Mouse (Mus musculus): ENCODE results near the gene Oprm1.

Gene Oprm1

GRCm38 (mm10) chr10:7049901-7050300, 291.6 kb downstream of the Oprm1 start:
- DNase-seq = no peak

- DNase-seq = no peak
Observed at GRCm38 (mm10) chr10:7052315-7053017, 294.2 kb downstream of the Oprm1 start, which contains the start of gene Ipcef1. Gene Ipcef1, minus strand, starts transcription at chr10:7052478.

- no peak for DNase-seq
Observed at GRCm38 (mm10) chr10:7054560-7055205, 296.4 kb downstream of the Oprm1 start.

GRCm38 (mm10) chr10:7057546-7057945, 299.2 kb downstream of the Oprm1 start:
- no peak for DNase-seq

- no peak for DNase-seq
Observed at GRCm38 (mm10) chr10:7060326-7060725, 302.0 kb downstream of the Oprm1 start.

- DNase-seq = no peak
Observed at GRCm38 (mm10) chr10:7062993-7063392, 304.7 kb downstream of the Oprm1 start.

GRCm38 (mm10) chr10:7063752-7064457, 305.6 kb downstream of the Oprm1 start:
- DNase-seq = peak; percentile 20

GRCm38 (mm10) chr10:7068608-7069007, 310.3 kb downstream of the Oprm1 start:
- no peak for DNase-seq

GRCm38 (mm10) chr10:7069090-7069489, 310.8 kb downstream of the Oprm1 start:
- DNase-seq = no peak

- no peak for DNase-seq
Observed at GRCm38 (mm10) chr10:7070100-7070835, 312.0 kb downstream of the Oprm1 start.

GRCm38 (mm10) chr10:7070924-7071323, 312.6 kb downstream of the Oprm1 start:
- DNase-seq = no peak

- DNase-seq = no peak
Observed at GRCm38 (mm10) chr10:7074231-7074630, 315.9 kb downstream of the Oprm1 start.

- DNase-seq = no peak
Observed at GRCm38 (mm10) chr10:7075661-7076060, 317.4 kb downstream of the Oprm1 start.

- DNase-seq = peak; percentile 83
Observed at GRCm38 (mm10) chr10:7076201-7076600, 317.9 kb downstream of the Oprm1 start.

- no peak for DNase-seq
Observed at GRCm38 (mm10) chr10:7076662-7077211, 318.4 kb downstream of the Oprm1 start.

- DNase-seq = no peak
Observed at GRCm38 (mm10) chr10:7077389-7077808, 319.1 kb downstream of the Oprm1 start.

GRCm38 (mm10) chr10:7077971-7078370, 319.7 kb downstream of the Oprm1 start:
- no peak for DNase-seq

Measured in right cerebral cortex, postnatal 25 days (tissue).